Mouse (Mus musculus) heart, adult 2 months (tissue): ENCODE measurements around the gene Rab11b. TPM values are rescaled to one million over a fixed set of nuclear protein-coding genes. Genes with fewer than 3 reads are reported as not detected.
A peak's percentile ranks its signal among the peaks of the same experiment; 100 is the strongest.

ENCODE experiments used
- DNase-seq, 2 experiments: peaks; one replicate each; pipeline ENCODE4 v3.0.0; 2021
- H3K27ac ChIP-seq: fragments of 200-600 bp; 2 replicates; pipeline ENCODE4 v1.8.1; 2022
- H3K27me3 ChIP-seq: fragments of 200-500 bp; 2 replicates; pipeline ENCODE4 v1.6.1; 2012; ENCODE audit warnings: mild to moderate bottlenecking, low read length, inconsistent platforms, mixed read lengths; ENCODE audit not compliant: control insufficient read depth, insufficient read depth
- H3K36me3 ChIP-seq: fragments of 200-500 bp; 2 replicates; pipeline ENCODE4 v1.6.1; 2012; ENCODE audit warnings: low read length, inconsistent platforms; ENCODE audit not compliant: control insufficient read depth, insufficient read depth
- H3K4me1 ChIP-seq: fragments of 200-500 bp; 2 replicates; pipeline ENCODE4 v1.6.1; 2011; ENCODE audit warnings: low read length; ENCODE audit not compliant: control insufficient read depth, insufficient read depth
- H3K4me3 ChIP-seq: fragments of 200-600 bp; 2 replicates; pipeline ENCODE4 v1.8.1; 2022
- H3K79me2 ChIP-seq: fragments of 200-500 bp; replicated peaks from 2 replicates; pipeline ENCODE4 v1.6.1; 2012; ENCODE audit warnings: mild to moderate bottlenecking, inconsistent platforms, low read length, moderate library complexity, mixed read lengths; ENCODE audit not compliant: control insufficient read depth, insufficient read depth
- H3K9ac ChIP-seq: fragments of 200-500 bp; 2 replicates; pipeline ENCODE4 v1.6.1; 2012; ENCODE audit warnings: low read depth, mild to moderate bottlenecking, control low read depth, inconsistent platforms, low read length, mixed read lengths
- CTCF ChIP-seq: fragments of 200-600 bp; IDR thresholded peaks from 2 replicates; pipeline ENCODE4 v1.8.1; 2022; ENCODE audit warnings: antibody characterized with exemption, mild to moderate bottlenecking, moderate library complexity
- EP300 ChIP-seq: fragments of 200-500 bp; IDR thresholded peaks from 2 replicates; pipeline ENCODE4 v1.6.1; 2011; ENCODE audit warnings: low read depth, low read length, control low read depth; ENCODE audit not compliant: insufficient read depth
- POLR2A ChIP-seq: fragments of 200-500 bp; IDR thresholded peaks from 2 replicates; pipeline ENCODE4 v1.6.1; 2011; ENCODE audit warnings: mild to moderate bottlenecking, low read depth, low read length, control low read depth; ENCODE audit not compliant: insufficient read depth
- whole genome bisulfite sequencing: fragments of 180-500 bp; shearing (Covaris S2); methylation state at CpG from one replicate; pipeline ENCODE4 v1.1.7; 2018; 5-methylcytosine and 5-hydroxymethylcytosine counted together
- intact Hi-C: fragments of 180-260 bp; cut with DNase I; formaldehyde crosslinking; loops from one replicate; pipeline ENCODE4 v1.15.1; 2025
- polyA plus RNA-seq: library from polyadenylated mRNA; depleted of rRNA; stranded (reverse); fragments of >200 nt; gene quantifications from 2 replicates; pipeline ENCODE4 v1.2.3, GENCODE M21; 2012
- total RNA-seq, 2 experiments: library from RNA; stranded (reverse); gene quantifications; 2 replicates each; pipeline ENCODE4 v1.2.3; 2021

Gene Rab11b
- total and polyA plus RNA-seq, 3 experiments, result 238 to 388 (median 272) TPM

- 83% methylated on average over 1 of the region's 1 CpGs for WGBS
- Histone ChIP-seq H3K79me2 (peaks cover 5% of the 10 kb centered on the region), H3K36me3 (peaks cover 34% of the 10 kb centered on the region), H3K4me1 (peaks cover 54% of the 10 kb centered on the region), H3K9ac (no peak overlapping the region), H3K27ac (peak overlapping the region; percentile 23; the same call in 1 of the 2 replicates), H3K27me3 (no peaks in the 10 kb centered on the region), H3K4me3 (no peak overlapping the region)
- TF ChIP-seq EP300, result no peak
- TF ChIP-seq CTCF, result peak; percentile 32
- no peak for TF ChIP-seq POLR2A
- DNase-seq, result no peak
- intact Hi-C loops, result no loop called here
These were observed 5.7 kb downstream of the Rab11b start for GRCm38 (mm10) chr17:33754656-33755055.

GRCm38 (mm10) chr17:33752297-33752696 is 8.0 kb downstream of the Rab11b start:
- TF ChIP-seq CTCF (no peak), POLR2A (no peak), EP300 (no peak)
- WGBS, result 91% methylated on average over 2 of the region's 2 CpGs

GRCm38 (mm10) chr17:33751181-33751580 is 9.1 kb downstream of the Rab11b start:
- Histone ChIP-seq H3K4me1 (peaks cover 35% of the 10 kb centered on the region), H3K27me3 (no peaks in the 10 kb centered on the region), H3K4me3 (no peak overlapping the region), H3K27ac (no peak overlapping the region), H3K9ac (no peak overlapping the region), H3K36me3 (peaks cover 20% of the 10 kb centered on the region), H3K79me2 (peaks cover 5% of the 10 kb centered on the region)
- no peak for TF ChIP-seq POLR2A
- intact Hi-C loops, result no loop called here
- no peak for DNase-seq

More at GRCm38 (mm10) chr17:33752297-33752696, 8.0 kb downstream of the Rab11b start:
- Histone ChIP-seq H3K79me2 (peaks cover 5% of the 10 kb centered on the region), H3K27ac (no peak overlapping the region), H3K4me1 (peaks cover 41% of the 10 kb centered on the region), H3K27me3 (no peaks in the 10 kb centered on the region), H3K9ac (no peak overlapping the region), H3K4me3 (no peak overlapping the region), H3K36me3 (peaks cover 25% of the 10 kb centered on the region)
- no peak for DNase-seq
- intact Hi-C loops, result no loop called here

GRCm38 (mm10) chr17:33749451-33749850 is 10.9 kb downstream of the Rab11b start:
- peaks cover 24% of the 10 kb centered on the region for H3K4me1 ChIP-seq
- TF ChIP-seq POLR2A, result no peak
- TF ChIP-seq EP300, result no peak
- TF ChIP-seq CTCF, result no peak
- peaks cover 18% of the 10 kb centered on the region for H3K36me3 ChIP-seq
- H3K27ac ChIP-seq, result no peak overlapping the region
- peaks cover 1% of the 10 kb centered on the region; the same call in 1 of the 2 replicates for H3K79me2 ChIP-seq
- H3K27me3 ChIP-seq, result no peaks in the 10 kb centered on the region
- DNase-seq, result no peak
- WGBS, result 85% methylated on average over 5 of the region's 5 CpGs
- intact Hi-C loops, result loop anchor here (5.0 kb wide), 1 partner anchor 312 kb away; no protein-coding TSS in a partner anchor
- H3K9ac ChIP-seq, result no peak overlapping the region
- no peak overlapping the region for H3K4me3 ChIP-seq

GRCm38 (mm10) chr17:33746011-33746410 is 14.3 kb downstream of the Rab11b start:
- peaks cover 7% of the 10 kb centered on the region for H3K36me3 ChIP-seq
- intact Hi-C loops, result loop anchor here (1.0 to 5.0 kb wide), 2 partner anchors 56 to 309 kb away; no protein-coding TSS in a partner anchor
- WGBS, result 34% methylated on average over 2 of the region's 2 CpGs
- peaks cover 11% of the 10 kb centered on the region for H3K4me1 ChIP-seq
- H3K79me2 ChIP-seq, result no peaks in the 10 kb centered on the region
- H3K27me3 ChIP-seq, result no peaks in the 10 kb centered on the region
- H3K27ac ChIP-seq, result peak overlapping the region; percentile 40; the same call in 1 of the 2 replicates
- no peak overlapping the region for H3K4me3 ChIP-seq
- no peak overlapping the region for H3K9ac ChIP-seq
- peak; percentile 86 for TF ChIP-seq CTCF
- TF ChIP-seq POLR2A, result peak; percentile 35; the same call in 1 of the 2 replicates
- peak; percentile 97 for TF ChIP-seq EP300
- peak; percentile 60 to 74 for DNase-seq

GRCm38 (mm10) chr17:33744686-33745384 is 15.5 kb downstream of the Rab11b start:
- Histone ChIP-seq H3K4me3 (no peak overlapping the region), H3K4me1 (peaks cover 5% of the 10 kb centered on the region), H3K79me2 (no peaks in the 10 kb centered on the region), H3K27me3 (no peaks in the 10 kb centered on the region), H3K36me3 (peaks cover 5% of the 10 kb centered on the region), H3K27ac (no peak overlapping the region), H3K9ac (no peak overlapping the region)
- WGBS, result 83% methylated on average over 5 of the region's 5 CpGs
- DNase-seq, result no peak
- intact Hi-C loops, result loop anchor here (5.0 kb wide), 1 partner anchor 308 kb away; no protein-coding TSS in a partner anchor
- no peak for TF ChIP-seq EP300
- TF ChIP-seq CTCF, result no peak
- no peak for TF ChIP-seq POLR2A
